Mouse (Mus musculus) liver, embryonic 13.5 days (tissue): ENCODE data around the gene Lrrc8b. TPM values are rescaled to one million over a fixed set of nuclear protein-coding genes. Genes with fewer than 3 reads are reported as not detected.
A peak's percentile ranks its signal among the peaks of the same experiment; 100 is the strongest.

Source experiments
- ATAC-seq: fragments of 200-750 bp; cut with Nextera tagmentation; 2 replicates; pipeline ENCODE4 v1.8.0; 2017; ENCODE audit warnings: low read depth, mild to moderate bottlenecking, moderate number of reproducible peaks, moderate library complexity
- DNase-seq: peaks from one replicate; pipeline ENCODE4 v3.0.0; 2022
- H3K27ac ChIP-seq: fragments of 300-500 bp; sonication (generic); 2 replicates; pipeline ENCODE4 v1.5.1; 2015; ENCODE audit warnings: moderate library complexity, mild to moderate bottlenecking, inconsistent platforms
- H3K27me3 ChIP-seq: fragments of 300-500 bp; sonication (generic); 2 replicates; pipeline ENCODE4 v1.6.1; 2015; ENCODE audit warnings: mild to moderate bottlenecking, inconsistent platforms
- H3K36me3 ChIP-seq: fragments of 300-500 bp; sonication (generic); 2 replicates; pipeline ENCODE4 v1.6.1; 2015; ENCODE audit warnings: mild to moderate bottlenecking, inconsistent platforms
- H3K4me1 ChIP-seq: fragments of 300-500 bp; sonication (generic); replicated peaks from 2 replicates; pipeline ENCODE4 v1.6.1; 2015; ENCODE audit warnings: inconsistent platforms
- H3K4me2 ChIP-seq: fragments of 300-500 bp; sonication (generic); 2 replicates; pipeline ENCODE4 v1.6.1; 2015; ENCODE audit warnings: inconsistent platforms, mild to moderate bottlenecking, moderate library complexity
- H3K4me3 ChIP-seq: fragments of 300-500 bp; sonication (generic); replicated peaks from 2 replicates; pipeline ENCODE4 v1.5.1; 2015; ENCODE audit warnings: mild to moderate bottlenecking, inconsistent platforms
- H3K9ac ChIP-seq: fragments of 300-500 bp; sonication (generic); 2 replicates; pipeline ENCODE4 v1.6.1; 2015; ENCODE audit warnings: mild to moderate bottlenecking, inconsistent platforms
- H3K9me3 ChIP-seq: fragments of 300-500 bp; sonication (generic); replicated peaks from 2 replicates; pipeline ENCODE4 v1.6.1; 2016; ENCODE audit warnings: inconsistent platforms
- WGBS: fragments of 180-500 bp; shearing (Covaris S2); methylation state at CpG from one replicate; pipeline ENCODE4 v1.1.7; 2015; ENCODE audit not compliant: insufficient replicate concordance; 5-methylcytosine and 5-hydroxymethylcytosine counted together
- polyA plus RNA-seq: library from polyadenylated mRNA; unstranded; fragments of >200 nt; fragmentation: Nextera tagmentation; extraction: Ambion mirVana; gene quantifications from 2 replicates; pipeline ENCODE4 v1.2.1, GENCODE M21; 2015

The Lrrc8b gene
- polyA plus RNA-seq, 1 experiment from 2014 or later = 4.1 TPM

DNA sequence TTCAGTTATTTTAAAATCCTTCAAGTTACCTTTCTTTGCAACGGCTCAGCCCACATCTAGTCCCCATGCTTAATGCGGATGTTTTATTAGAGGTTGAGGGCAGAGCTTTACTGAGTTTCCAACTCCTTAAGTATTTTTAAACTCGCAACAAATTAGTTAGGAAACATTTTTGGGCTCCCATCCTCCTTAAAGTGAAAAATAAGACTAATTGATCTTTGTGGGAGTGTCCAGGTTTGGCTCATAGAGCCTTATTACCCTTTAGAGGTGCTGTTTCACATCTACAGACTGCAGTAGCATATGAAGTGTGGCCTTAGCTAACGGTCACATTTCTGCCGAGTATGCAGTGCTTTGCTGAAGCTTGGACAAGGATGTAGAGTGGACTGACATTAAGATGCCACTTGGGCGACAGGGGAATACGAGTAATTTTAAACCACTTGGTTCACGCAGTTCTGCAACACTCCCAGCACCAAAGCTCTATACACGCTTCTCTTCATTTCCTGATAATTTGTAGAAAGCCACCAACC is 104.9 kb downstream of the Lrrc8b start:
- peaks cover 69% of the 10 kb centered on the region for H3K4me1 ChIP-seq
- H3K4me2 ChIP-seq = peak overlapping the region; percentile 91
- ATAC-seq = no peak
- peak overlapping the region; percentile 86 for H3K4me3 ChIP-seq
- peaks cover 17% of the 10 kb centered on the region for H3K36me3 ChIP-seq
- 33% methylated on average over 9 of the region's 9 CpGs for WGBS
- no peak for DNase-seq
- no peaks in the 10 kb centered on the region for H3K9me3 ChIP-seq
- no peaks in the 10 kb centered on the region for H3K27me3 ChIP-seq
- peak overlapping the region; percentile 89 for H3K27ac ChIP-seq
- H3K9ac ChIP-seq = peak overlapping the region; percentile 96

DNA sequence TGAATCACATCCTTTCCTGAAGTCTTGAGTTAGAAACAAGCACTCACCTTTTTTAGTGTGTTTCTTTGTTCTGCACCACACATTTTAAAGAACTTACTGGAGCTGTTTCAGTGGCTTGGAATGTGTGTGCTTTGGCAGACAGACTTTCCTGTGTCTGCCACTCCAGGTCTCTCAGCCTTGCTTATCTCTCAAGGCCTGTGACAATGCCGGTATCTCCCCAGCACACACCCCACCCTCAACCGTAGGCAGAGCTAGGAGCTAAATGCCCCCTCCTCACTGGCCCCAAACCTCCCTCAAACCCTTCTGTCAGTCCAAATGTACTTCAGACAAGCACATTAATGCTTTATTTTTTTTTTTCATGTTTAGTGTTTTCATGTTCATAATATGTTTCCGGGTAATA is 107.9 kb downstream of the Lrrc8b start:
- WGBS = 12% methylated on average over 3 of the region's 3 CpGs
- no peaks in the 10 kb centered on the region for H3K9me3 ChIP-seq
- H3K4me3 ChIP-seq = peak overlapping the region; percentile 28
- H3K36me3 ChIP-seq = peaks cover 22% of the 10 kb centered on the region
- peak overlapping the region; percentile 86 for H3K27ac ChIP-seq
- DNase-seq = peak; percentile 74
- no peaks in the 10 kb centered on the region for H3K27me3 ChIP-seq
- peak overlapping the region; percentile 57 for H3K9ac ChIP-seq
- peak; percentile 63 for ATAC-seq
- H3K4me2 ChIP-seq = peak overlapping the region; percentile 91
- peaks cover 90% of the 10 kb centered on the region for H3K4me1 ChIP-seq

DNA sequence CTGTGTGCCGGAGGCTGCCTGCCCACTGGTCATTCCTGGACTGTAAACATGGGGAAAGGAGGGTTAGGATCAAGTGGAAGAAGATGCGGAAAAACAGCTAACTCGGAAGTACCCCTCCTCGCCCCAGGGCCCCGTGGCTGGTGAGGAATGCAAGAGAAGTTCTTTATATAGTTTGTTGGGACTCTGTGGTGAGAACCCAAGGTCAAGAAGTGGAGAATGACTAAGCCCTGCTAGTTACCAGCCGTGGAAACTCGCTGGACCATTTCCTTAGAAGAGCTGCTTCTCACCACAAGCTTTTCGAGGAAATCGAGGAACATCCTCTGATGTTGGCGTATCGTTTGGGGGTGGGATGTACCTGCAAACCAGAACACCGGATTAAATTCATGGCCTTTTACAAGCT is 109.4 kb downstream of the Lrrc8b start:
- Histone ChIP-seq H3K4me2 (no peak overlapping the region; the same call in 1 of the 2 replicates), H3K27ac (peak overlapping the region; percentile 86), H3K36me3 (peaks cover 24% of the 10 kb centered on the region), H3K4me3 (no peak overlapping the region), H3K4me1 (peaks cover 93% of the 10 kb centered on the region), H3K9me3 (no peaks in the 10 kb centered on the region), H3K27me3 (no peaks in the 10 kb centered on the region), H3K9ac (peak overlapping the region; percentile 44; the same call in 1 of the 2 replicates)
- no peak for ATAC-seq
- WGBS = 63% methylated on average over 12 of the region's 12 CpGs
- DNase-seq = no peak

DNA sequence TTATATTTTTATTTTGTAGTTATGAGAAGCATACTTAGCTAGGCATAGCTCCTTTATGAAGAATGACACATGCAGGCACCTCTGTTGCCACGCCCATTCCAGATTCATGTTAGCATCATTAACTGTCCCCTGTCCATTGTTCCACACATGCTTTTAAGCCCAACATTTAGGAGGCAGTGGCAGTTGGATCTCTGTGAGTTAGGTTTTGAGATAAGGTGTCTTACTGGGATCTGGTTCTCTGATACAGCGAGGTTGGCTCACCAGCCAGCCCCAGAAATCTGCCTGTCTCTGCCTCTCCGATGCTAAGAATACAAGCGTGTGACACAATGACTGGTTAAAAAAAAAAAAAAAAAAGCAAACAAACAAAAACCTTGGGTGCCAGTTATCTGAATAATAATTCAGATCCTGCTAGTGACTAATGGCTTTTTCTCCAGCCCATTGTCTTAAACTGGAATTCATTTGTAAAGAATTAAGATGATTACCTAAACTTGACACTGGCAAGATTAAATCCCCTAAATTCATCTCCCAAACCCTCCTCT is 110.6 kb downstream of the Lrrc8b start:
- peak; percentile 23 for ATAC-seq

DNA sequence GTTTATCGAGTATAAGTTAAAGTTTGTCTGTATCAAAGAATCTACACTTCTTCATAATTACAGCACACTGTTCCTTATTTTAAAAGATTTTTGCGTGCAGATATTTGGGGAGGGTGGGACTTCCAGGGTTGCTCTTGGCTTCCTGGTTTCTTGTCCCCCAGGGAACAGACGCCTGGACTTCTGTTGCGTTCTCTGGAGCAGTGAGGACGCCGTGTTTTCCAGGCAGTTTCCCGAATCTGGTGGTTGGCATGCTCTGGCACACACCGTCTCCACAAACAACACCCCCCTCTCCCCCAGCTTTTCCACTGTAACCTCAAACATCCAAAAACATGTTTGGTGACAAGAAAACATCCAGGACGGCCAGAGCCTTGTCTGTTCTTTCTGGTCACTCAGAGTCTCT is 111.2 kb downstream of the Lrrc8b start:
- WGBS = 81% methylated on average over 9 of the region's 9 CpGs
- Histone ChIP-seq H3K4me1 (peaks cover 86% of the 10 kb centered on the region), H3K9me3 (no peaks in the 10 kb centered on the region), H3K36me3 (peaks cover 32% of the 10 kb centered on the region), H3K27ac (peak overlapping the region; percentile 84), H3K9ac (no peak overlapping the region), H3K4me3 (no peak overlapping the region), H3K27me3 (no peaks in the 10 kb centered on the region), H3K4me2 (peak overlapping the region; percentile 55; the same call in 1 of the 2 replicates)
- ATAC-seq = no peak
- DNase-seq = no peak

More for the DNA sequence above, 110.6 kb downstream of the Lrrc8b start:
- 22% methylated on average over 4 of the region's 4 CpGs for WGBS
- peak; percentile 46 for DNase-seq
- H3K27ac ChIP-seq = peak overlapping the region; percentile 86
- H3K4me2 ChIP-seq = 0 out of 2 replicates have a peak overlapping the region, but pooled peaks have one; percentile 55
- H3K9ac ChIP-seq = no peak overlapping the region
- no peak overlapping the region for H3K4me3 ChIP-seq
- H3K4me1 ChIP-seq = peaks cover 87% of the 10 kb centered on the region
- no peaks in the 10 kb centered on the region for H3K27me3 ChIP-seq
- H3K9me3 ChIP-seq = no peaks in the 10 kb centered on the region
- H3K36me3 ChIP-seq = peaks cover 26% of the 10 kb centered on the region

DNA sequence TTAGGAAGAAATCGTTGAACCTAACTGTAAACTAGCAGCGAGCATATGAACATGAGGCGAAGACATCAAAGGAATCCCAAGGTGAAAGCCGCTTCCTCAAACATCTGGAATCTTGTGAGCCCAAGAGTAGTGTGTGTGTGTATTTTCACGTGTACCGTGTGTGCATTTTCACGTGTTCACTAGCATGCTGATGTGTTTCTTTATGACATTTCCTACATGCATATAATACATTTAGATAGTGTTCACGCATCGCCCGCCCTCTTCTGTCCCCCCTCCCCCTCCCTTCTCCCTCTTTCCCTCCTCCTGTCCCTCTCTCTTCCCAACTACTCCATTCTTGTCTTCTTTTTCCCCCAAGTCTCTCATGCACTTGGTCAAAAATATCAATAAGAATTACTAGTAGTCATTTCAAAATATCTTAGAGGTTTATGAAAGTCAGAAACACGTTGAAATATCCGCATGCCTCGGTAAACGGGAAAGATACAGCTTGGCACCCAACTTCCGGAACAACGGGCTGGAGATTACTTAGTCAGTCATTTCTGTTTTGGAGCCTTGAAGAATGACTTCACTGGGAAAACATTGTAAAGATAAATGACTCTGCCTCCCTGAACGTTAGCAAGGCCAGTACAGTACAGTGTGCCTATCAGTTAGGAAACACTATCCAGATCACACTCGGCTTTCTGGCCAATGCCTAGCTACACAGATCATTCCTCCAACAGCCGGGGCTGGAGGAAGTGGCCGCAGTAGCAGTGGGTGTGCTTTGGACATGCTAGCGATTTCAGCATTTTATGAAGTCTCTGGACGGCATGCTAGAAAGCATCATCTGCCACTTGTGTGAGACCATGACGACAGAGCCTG is 112.1 kb downstream of the Lrrc8b start:
- peak overlapping the region; percentile 84 for H3K27ac ChIP-seq
- 41% methylated on average over 23 of the region's 23 CpGs for WGBS
- H3K36me3 ChIP-seq = peaks cover 37% of the 10 kb centered on the region
- DNase-seq = peak; percentile 50
- H3K9me3 ChIP-seq = no peaks in the 10 kb centered on the region
- peak overlapping the region; percentile 55 for H3K4me2 ChIP-seq
- H3K27me3 ChIP-seq = no peaks in the 10 kb centered on the region
- peaks cover 77% of the 10 kb centered on the region for H3K4me1 ChIP-seq
- H3K4me3 ChIP-seq = peak overlapping the region; percentile 27
- peak; percentile 82 for ATAC-seq
- peak overlapping the region; percentile 42 for H3K9ac ChIP-seq

DNA sequence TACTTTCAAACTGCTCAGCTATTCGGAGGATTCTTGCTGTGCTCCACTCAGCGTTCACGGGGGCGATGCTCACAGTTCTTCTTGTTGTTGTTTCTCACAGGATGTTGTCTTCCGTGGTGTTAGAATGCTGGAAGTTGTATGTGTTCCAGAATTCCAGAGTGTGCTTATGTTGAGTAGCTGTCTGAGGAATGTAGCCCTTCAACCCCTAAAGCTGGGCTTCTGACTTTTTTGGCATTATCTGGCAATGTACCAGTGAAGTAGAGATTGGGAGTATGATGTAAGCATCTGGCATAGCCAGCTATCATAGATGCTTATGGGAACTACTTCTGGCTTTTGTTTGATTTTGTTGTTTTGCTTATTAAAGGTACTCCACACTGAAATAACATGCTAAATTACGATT is 115.0 kb downstream of the Lrrc8b start:
- Histone ChIP-seq H3K4me1 (peaks cover 56% of the 10 kb centered on the region), H3K27me3 (no peaks in the 10 kb centered on the region), H3K9ac (no peak overlapping the region), H3K4me2 (no peak overlapping the region), H3K9me3 (no peaks in the 10 kb centered on the region), H3K36me3 (peaks cover 28% of the 10 kb centered on the region), H3K27ac (no peak overlapping the region), H3K4me3 (no peak overlapping the region)
- DNase-seq (no peak), ATAC-seq (no peak)
- 80% methylated on average over 6 of the region's 6 CpGs for WGBS

DNA sequence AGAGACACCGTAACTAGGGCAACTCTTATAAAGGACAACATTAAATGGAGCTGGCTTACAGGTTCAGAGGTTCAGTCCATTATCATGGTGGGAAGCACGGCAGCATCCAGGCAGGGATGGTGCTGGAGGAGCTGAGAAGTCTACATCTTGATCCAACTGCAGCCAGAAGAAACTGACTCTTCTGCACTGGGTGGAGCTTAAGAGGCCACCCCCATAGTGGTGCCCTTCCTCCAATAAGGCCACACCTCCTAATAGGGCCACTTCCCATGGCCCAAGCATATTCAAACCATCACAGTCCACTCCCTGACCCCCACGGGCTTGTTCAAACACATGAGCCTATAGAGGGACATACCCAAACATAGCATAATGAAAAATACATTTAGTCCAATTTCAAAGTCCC is 119.6 kb downstream of the Lrrc8b start:
- DNase-seq = no peak
- Histone ChIP-seq H3K4me3 (no peak overlapping the region), H3K36me3 (peaks cover 49% of the 10 kb centered on the region), H3K27me3 (no peaks in the 10 kb centered on the region), H3K4me2 (no peak overlapping the region), H3K9ac (no peak overlapping the region), H3K4me1 (peaks cover 25% of the 10 kb centered on the region), H3K27ac (no peak overlapping the region), H3K9me3 (no peaks in the 10 kb centered on the region)
- peak; percentile 61 for ATAC-seq
- 88% methylated on average over 3 of the region's 3 CpGs for WGBS

DNA sequence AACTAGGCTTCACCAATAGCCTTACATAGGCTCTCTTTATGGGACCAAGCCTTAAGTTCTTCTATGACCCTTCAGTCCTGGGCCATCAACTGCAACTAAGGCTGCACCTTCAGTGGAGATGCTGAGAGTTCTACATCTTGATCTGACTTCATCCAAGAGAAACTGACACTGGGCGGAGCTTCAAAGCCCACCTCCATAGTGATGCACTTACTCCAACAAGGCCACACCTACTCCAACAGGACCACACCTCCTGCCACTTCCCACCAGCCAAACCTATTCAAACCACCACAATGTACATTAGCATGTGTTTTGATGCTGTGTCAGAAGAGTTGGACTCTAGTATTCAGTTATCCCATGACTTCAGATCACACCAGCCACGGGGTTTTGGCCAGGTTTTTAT is 120.6 kb downstream of the Lrrc8b start:
- DNase-seq = no peak
- Histone ChIP-seq H3K4me3 (no peak overlapping the region), H3K9ac (no peak overlapping the region), H3K4me2 (no peak overlapping the region), H3K27ac (no peak overlapping the region), H3K36me3 (peaks cover 54% of the 10 kb centered on the region), H3K27me3 (no peaks in the 10 kb centered on the region), H3K9me3 (no peaks in the 10 kb centered on the region), H3K4me1 (peaks cover 21% of the 10 kb centered on the region)
- no peak for ATAC-seq
- WGBS = 76% methylated on average over 2 of the region's 2 CpGs

DNA sequence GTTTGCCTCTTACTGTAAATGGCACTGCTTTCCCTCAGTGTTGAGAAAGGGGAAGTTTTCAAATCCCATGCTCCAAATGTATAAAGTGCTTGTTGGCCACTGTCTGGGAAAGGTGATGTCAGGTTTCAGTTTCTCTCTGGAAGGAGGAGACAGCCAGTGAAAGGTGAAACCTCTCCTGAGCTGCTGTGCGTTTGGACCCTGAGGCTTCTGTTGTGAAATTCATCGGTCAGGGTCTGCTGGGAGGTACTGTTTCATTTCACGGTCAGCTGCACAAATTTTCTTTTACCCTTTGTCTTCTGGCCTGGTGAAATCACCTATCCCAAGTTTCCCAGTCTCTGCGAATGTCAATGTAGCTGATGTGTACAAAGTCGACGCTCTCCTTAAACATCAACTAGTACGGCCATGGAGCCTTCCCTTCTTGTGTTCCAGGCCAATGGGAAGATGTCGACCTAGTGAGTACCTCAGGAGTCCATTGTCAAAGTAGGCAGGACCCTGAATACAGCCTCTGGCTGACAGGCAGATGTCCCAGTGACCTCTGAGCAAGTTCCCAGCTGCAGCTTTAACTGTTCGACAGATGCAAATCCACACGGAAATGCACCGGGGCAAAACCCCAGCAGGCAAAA is 121.6 kb downstream of the Lrrc8b start:
- WGBS = 82% methylated on average over 11 of the region's 11 CpGs
- no peak for ATAC-seq
- no peak overlapping the region for H3K4me3 ChIP-seq

More for the DNA sequence above, 121.6 kb downstream of the Lrrc8b start:
- DNase-seq = no peak
- H3K4me1 ChIP-seq = peaks cover 17% of the 10 kb centered on the region
- H3K27me3 ChIP-seq = no peaks in the 10 kb centered on the region
- no peak overlapping the region for H3K9ac ChIP-seq
- H3K36me3 ChIP-seq = peaks cover 53% of the 10 kb centered on the region
- no peak overlapping the region for H3K4me2 ChIP-seq
- H3K9me3 ChIP-seq = no peaks in the 10 kb centered on the region
- H3K27ac ChIP-seq = no peak overlapping the region
